Mouse (Mus musculus): ENCODE results near the gene Sowahb. TPM values are rescaled to one million over a fixed set of nuclear protein-coding genes. Genes with fewer than 3 reads are reported as not detected.
A peak's percentile ranks its signal among the peaks of the same experiment; 100 is the strongest.

Gene Sowahb
- polyA plus RNA-seq, 1 experiment from 2014 or later, result 0.03 TPM

- ATAC-seq (ENCODE audit: low FRiP score), result peak; percentile 35; the same call in 1 of the 2 replicates
Observed at GRCm38 (mm10) chr5:92997428-92998120, 47.2 kb downstream of the Sowahb start.

GRCm38 (mm10) chr5:92994861-92995260, 50.0 kb downstream of the Sowahb start:
- WGBS, result 93% methylated on average over 2 of the region's 2 CpGs
- ATAC-seq (ENCODE audit: low FRiP score), result no peak
- DNase-seq (ENCODE audit: low spot score, missing footprints), result no peak

More at GRCm38 (mm10) chr5:92997428-92998120, 47.2 kb downstream of the Sowahb start:
- Histone ChIP-seq H3K27me3 (ENCODE audit: control insufficient read depth, insufficient read depth, low read length) (no peaks in the 10 kb centered on the region), H3K36me3 (ENCODE audit: control insufficient read depth, insufficient read depth, low read length) (no peaks in the 10 kb centered on the region), H3K4me2 (no peak overlapping the region), H3K4me3 (ENCODE audit: low read depth, low read length) (no peak overlapping the region), H3K9ac (ENCODE audit: low read length) (no peak overlapping the region), H3K27ac (ENCODE audit: low read depth, low read length) (no peak overlapping the region), H3K9me3 (ENCODE audit: control insufficient read depth, low read length) (no peaks in the 10 kb centered on the region), H3K4me1 (ENCODE audit: control insufficient read depth, insufficient read depth, low read length) (peaks cover 3% of the 10 kb centered on the region; the same call in 1 of the 2 replicates)
- DNase-seq (ENCODE audit: low spot score, missing footprints), result peak; percentile 82
- 42% methylated on average over 5 of the region's 5 CpGs for WGBS

GRCm38 (mm10) chr5:92994309-92994708, 50.5 kb downstream of the Sowahb start:
- Histone ChIP-seq H3K9ac (ENCODE audit: low read length) (no peak overlapping the region), H3K4me2 (no peak overlapping the region), H3K36me3 (ENCODE audit: control insufficient read depth, insufficient read depth, low read length) (no peaks in the 10 kb centered on the region), H3K27ac (ENCODE audit: low read depth, low read length) (no peak overlapping the region), H3K27me3 (ENCODE audit: control insufficient read depth, insufficient read depth, low read length) (no peaks in the 10 kb centered on the region), H3K9me3 (ENCODE audit: control insufficient read depth, low read length) (no peaks in the 10 kb centered on the region), H3K4me1 (ENCODE audit: control insufficient read depth, insufficient read depth, low read length) (peaks cover 3% of the 10 kb centered on the region; the same call in 1 of the 2 replicates), H3K4me3 (ENCODE audit: low read depth, low read length) (no peak overlapping the region)
- WGBS, result 89% methylated on average over 6 of the region's 6 CpGs
- ATAC-seq (ENCODE audit: low FRiP score), result no peak
- DNase-seq (ENCODE audit: low spot score, missing footprints), result no peak

More at GRCm38 (mm10) chr5:92994861-92995260, 50.0 kb downstream of the Sowahb start:
- Histone ChIP-seq H3K4me2 (no peak overlapping the region), H3K4me1 (ENCODE audit: control insufficient read depth, insufficient read depth, low read length) (peaks cover 3% of the 10 kb centered on the region; the same call in 1 of the 2 replicates), H3K27ac (ENCODE audit: low read depth, low read length) (no peak overlapping the region), H3K9ac (ENCODE audit: low read length) (no peak overlapping the region), H3K9me3 (ENCODE audit: control insufficient read depth, low read length) (no peaks in the 10 kb centered on the region), H3K27me3 (ENCODE audit: control insufficient read depth, insufficient read depth, low read length) (no peaks in the 10 kb centered on the region), H3K36me3 (ENCODE audit: control insufficient read depth, insufficient read depth, low read length) (no peaks in the 10 kb centered on the region), H3K4me3 (ENCODE audit: low read depth, low read length) (no peak overlapping the region)

- ATAC-seq (ENCODE audit: low FRiP score) (no peak), DNase-seq (ENCODE audit: low spot score, missing footprints) (no peak)
- no peaks in the 10 kb centered on the region for H3K36me3 ChIP-seq (ENCODE audit: control insufficient read depth, insufficient read depth, low read length)
- H3K27ac ChIP-seq (ENCODE audit: low read depth, low read length), result no peak overlapping the region
- H3K9me3 ChIP-seq (ENCODE audit: control insufficient read depth, low read length), result no peaks in the 10 kb centered on the region
- H3K4me3 ChIP-seq (ENCODE audit: low read depth, low read length), result no peak overlapping the region
- H3K4me2 ChIP-seq, result no peak overlapping the region
- H3K9ac ChIP-seq (ENCODE audit: low read length), result no peak overlapping the region
- H3K27me3 ChIP-seq (ENCODE audit: control insufficient read depth, insufficient read depth, low read length), result no peaks in the 10 kb centered on the region
- WGBS, result 86% methylated on average over 3 of the region's 3 CpGs
- peaks cover 3% of the 10 kb centered on the region; the same call in 1 of the 2 replicates for H3K4me1 ChIP-seq (ENCODE audit: control insufficient read depth, insufficient read depth, low read length)
Observed at GRCm38 (mm10) chr5:92992106-92992505, 52.7 kb downstream of the Sowahb start.

Other genes with a start within 250 kb of the Sowahb start
- 251 and 269 TPM in 2 replicates for gene Sept11, start 48.4 kb upstream of the Sowahb start, polyA plus RNA-seq (2014; fragmentation: Nextera tagmentation; extraction: Ambion mirVana)
- gene Ccni, start 161.5 kb upstream of the Sowahb start, polyA plus RNA-seq (2014; fragmentation: Nextera tagmentation; extraction: Ambion mirVana), result 159 and 170 TPM in 2 replicates
- gene 2010109A12Rik, start 161.5 kb upstream of the Sowahb start, polyA plus RNA-seq (2014; fragmentation: Nextera tagmentation; extraction: Ambion mirVana), result 1.6 and 2.4 TPM in 2 replicates
- gene Ccng2, start 222.2 kb upstream of the Sowahb start, polyA plus RNA-seq (2014; fragmentation: Nextera tagmentation; extraction: Ambion mirVana), result 94.2 and 97.7 TPM in 2 replicates

Measured in midbrain, embryonic 11.5 days (tissue).